Mouse (Mus musculus) midbrain, embryonic 11.5 days (tissue): ENCODE results near the gene Cntnap1. TPM values are rescaled to one million over a fixed set of nuclear protein-coding genes. Genes with fewer than 3 reads are reported as not detected.

Source experiments
- ATAC-seq: fragments of 200-750 bp; cut with Nextera tagmentation; 2 replicates; pipeline ENCODE4 v1.8.0; 2017; ENCODE audit warnings: moderate TSS enrichment, moderate library complexity; ENCODE audit not compliant: low FRiP score
- DNase-seq: peaks from one replicate; pipeline ENCODE4 v3.0.0; 2015; ENCODE audit warnings: low spot score; ENCODE audit errors: missing footprints
- H3K27ac ChIP-seq: fragments of 300-500 bp; sonication (generic); 2 replicates; pipeline ENCODE4 v1.5.1; 2014; ENCODE audit warnings: low read depth, low read length
- H3K27me3 ChIP-seq: fragments of 300-500 bp; sonication (generic); 2 replicates; pipeline ENCODE4 v1.6.1; 2014; ENCODE audit warnings: mild to moderate bottlenecking, low read length, moderate library complexity, mixed read lengths; ENCODE audit not compliant: control insufficient read depth, insufficient read depth
- H3K36me3 ChIP-seq: fragments of 300-500 bp; sonication (generic); 2 replicates; pipeline ENCODE4 v1.6.1; 2014; ENCODE audit warnings: mild to moderate bottlenecking, low read length, moderate library complexity, mixed read lengths; ENCODE audit not compliant: control insufficient read depth, insufficient read depth
- H3K4me1 ChIP-seq: fragments of 300-500 bp; sonication (generic); 2 replicates; pipeline ENCODE4 v1.6.1; 2014; ENCODE audit warnings: low read length; ENCODE audit not compliant: control insufficient read depth, insufficient read depth
- H3K4me2 ChIP-seq: fragments of 300-500 bp; sonication (generic); 2 replicates; pipeline ENCODE4 v1.6.1; 2014; ENCODE audit warnings: mild to moderate bottlenecking, moderate library complexity
- H3K4me3 ChIP-seq: fragments of 300-500 bp; sonication (generic); 2 replicates; pipeline ENCODE4 v1.5.1; 2014; ENCODE audit warnings: low read depth, low read length
- H3K9ac ChIP-seq: fragments of 300-500 bp; sonication (generic); 2 replicates; pipeline ENCODE4 v1.6.1; 2014; ENCODE audit warnings: low read length
- H3K9me3 ChIP-seq: fragments of 300-500 bp; sonication (generic); 2 replicates; pipeline ENCODE4 v1.6.1; 2016; ENCODE audit warnings: low read length; ENCODE audit not compliant: control insufficient read depth
- WGBS: fragments of 180-500 bp; shearing (Covaris S2); extraction: QIAGEN DNeasy Blood & Tissue Kit; methylation state at CpG from one replicate; pipeline ENCODE4 v1.1.7; 2014; 5-methylcytosine and 5-hydroxymethylcytosine counted together
- polyA plus RNA-seq: library from polyadenylated mRNA; unstranded; fragments of >200 nt; fragmentation: Nextera tagmentation; extraction: Ambion mirVana; gene quantifications from 2 replicates; pipeline ENCODE4 v1.2.1, GENCODE M21; 2014

The Cntnap1 gene
- polyA plus RNA-seq, 1 experiment from 2014 or later, result 0.30 TPM

GRCm38 (mm10) chr11:101230526-101230925, 60.2 kb downstream of the Cntnap1 start:
- Histone ChIP-seq H3K27ac (peak overlapping the region; percentile 6; the same call in 1 of the 2 replicates), H3K27me3 (no peaks in the 10 kb centered on the region), H3K4me1 (peaks cover 19% of the 10 kb centered on the region), H3K9ac (no peak overlapping the region), H3K9me3 (no peaks in the 10 kb centered on the region), H3K4me2 (no peak overlapping the region), H3K4me3 (no peak overlapping the region), H3K36me3 (no peaks in the 10 kb centered on the region)
- no peak for DNase-seq
- no peak for ATAC-seq
- WGBS, result 14% methylated on average over 5 of the region's 5 CpGs

GRCm38 (mm10) chr11:101230991-101231871, 60.9 kb downstream of the Cntnap1 start:
- peaks cover 19% of the 10 kb centered on the region for H3K4me1 ChIP-seq
- H3K4me2 ChIP-seq, result peak overlapping the region; percentile 19
- no peak overlapping the region for H3K4me3 ChIP-seq
- no peaks in the 10 kb centered on the region for H3K9me3 ChIP-seq
- DNase-seq (no peak), ATAC-seq (no peak)
- peak overlapping the region; percentile 24; the same call in 1 of the 2 replicates for H3K9ac ChIP-seq
- H3K27ac ChIP-seq, result peak overlapping the region; percentile 14; the same call in 1 of the 2 replicates
- H3K36me3 ChIP-seq, result no peaks in the 10 kb centered on the region
- no peaks in the 10 kb centered on the region for H3K27me3 ChIP-seq
- WGBS, result 13% methylated on average over 18 of the region's 18 CpGs

DNA sequence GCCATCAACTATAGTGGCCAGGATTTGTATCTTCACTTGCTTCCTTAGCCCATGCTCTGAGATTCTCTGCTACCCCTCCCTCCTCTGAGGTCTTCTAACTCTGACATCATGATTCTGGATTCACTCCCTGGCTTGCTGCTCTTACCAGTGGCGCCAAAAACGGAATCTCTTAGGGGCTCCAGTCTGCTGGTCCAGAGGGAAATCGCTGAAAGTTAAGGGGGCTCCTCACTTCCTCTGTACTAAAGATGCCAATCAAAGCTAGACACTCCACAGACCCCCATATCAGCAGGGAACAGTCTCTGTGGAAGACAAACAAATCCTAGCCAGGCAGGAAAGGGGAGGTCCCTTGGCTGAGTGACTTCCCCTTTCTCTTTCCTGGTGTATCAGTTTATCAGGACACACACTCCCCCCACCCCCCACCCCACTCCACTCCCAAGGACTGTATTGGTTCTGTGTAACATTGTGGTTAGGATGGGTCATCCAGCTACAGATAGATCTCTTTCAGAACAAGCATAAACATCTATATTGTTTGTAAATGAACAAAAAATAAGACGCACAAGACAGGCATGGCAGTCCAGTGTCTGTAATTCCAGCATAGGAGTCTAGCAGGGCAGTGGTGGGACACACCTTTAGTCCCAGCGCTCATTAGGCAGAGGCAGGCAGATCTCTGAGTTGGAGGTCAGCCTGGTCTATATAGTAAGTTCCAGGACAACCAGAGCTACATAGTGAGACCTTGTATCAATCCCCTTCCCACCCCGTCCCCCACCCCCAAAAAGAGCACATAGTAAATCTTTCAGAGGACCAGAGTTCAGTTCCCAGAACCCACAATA, 61.9 kb downstream of the Cntnap1 start:
- WGBS, result 61% methylated on average over 6 of the region's 6 CpGs
- DNase-seq, result no peak
- Histone ChIP-seq H3K36me3 (no peaks in the 10 kb centered on the region), H3K4me3 (no peak overlapping the region), H3K4me2 (no peak overlapping the region), H3K9me3 (no peaks in the 10 kb centered on the region), H3K27ac (peak overlapping the region; percentile 14; the same call in 1 of the 2 replicates), H3K9ac (no peak overlapping the region), H3K27me3 (no peaks in the 10 kb centered on the region), H3K4me1 (peaks cover 19% of the 10 kb centered on the region)
- no peak for ATAC-seq

DNA sequence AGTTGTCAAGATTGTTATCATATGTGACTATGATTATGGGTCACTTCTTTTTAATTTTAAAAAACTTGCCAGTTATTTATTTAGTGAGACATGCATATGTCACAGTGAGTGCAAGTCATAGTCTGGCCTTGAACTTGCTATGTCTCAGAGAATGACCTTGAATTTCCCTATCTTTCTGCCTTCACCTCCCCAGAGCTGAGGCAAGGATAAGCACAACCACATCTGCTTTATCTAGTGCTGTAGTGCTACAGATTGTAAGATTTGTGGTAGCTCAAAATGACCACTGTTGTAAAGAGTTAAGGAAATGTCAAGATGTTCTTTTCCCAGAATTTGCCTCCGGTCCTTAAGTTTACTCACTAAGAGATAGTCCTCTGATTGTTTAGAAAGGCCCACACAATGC, 62.9 kb downstream of the Cntnap1 start:
- DNase-seq (no peak), ATAC-seq (no peak)
- Histone ChIP-seq H3K36me3 (no peaks in the 10 kb centered on the region), H3K27me3 (no peaks in the 10 kb centered on the region), H3K9me3 (no peaks in the 10 kb centered on the region), H3K4me1 (peaks cover 19% of the 10 kb centered on the region), H3K9ac (no peak overlapping the region), H3K4me2 (no peak overlapping the region), H3K27ac (no peak overlapping the region), H3K4me3 (no peak overlapping the region)
- 90% methylated on average over 1 of the region's 1 CpGs for WGBS

- Histone ChIP-seq H3K27ac (no peak overlapping the region), H3K4me3 (no peak overlapping the region), H3K4me2 (no peak overlapping the region), H3K9ac (no peak overlapping the region), H3K4me1 (peaks cover 19% of the 10 kb centered on the region), H3K36me3 (no peaks in the 10 kb centered on the region), H3K27me3 (no peaks in the 10 kb centered on the region), H3K9me3 (no peaks in the 10 kb centered on the region)
- ATAC-seq (no peak), DNase-seq (no peak)
These were observed 63.8 kb downstream of the Cntnap1 start for GRCm38 (mm10) chr11:101234124-101234523.

DNA sequence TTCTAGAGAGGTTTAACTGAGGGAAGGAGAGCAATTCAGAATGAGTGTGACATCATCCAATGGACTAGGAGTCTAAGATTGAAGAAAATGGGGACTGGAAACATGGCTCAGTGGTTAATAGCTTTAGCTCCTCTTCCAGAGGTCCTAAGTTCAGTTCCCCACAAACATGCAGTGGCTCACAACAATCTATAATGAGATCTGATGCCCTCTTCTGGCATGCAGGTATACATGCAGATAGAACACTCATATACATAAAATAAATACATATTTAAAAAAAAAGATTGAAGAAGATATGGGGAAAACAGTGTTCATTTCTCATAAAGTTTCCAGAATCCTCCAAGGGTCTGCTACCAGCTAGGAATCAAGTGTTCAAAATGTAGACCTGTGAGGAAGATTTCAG, 65.1 kb downstream of the Cntnap1 start:
- DNase-seq (no peak), ATAC-seq (no peak)
- no peaks in the 10 kb centered on the region for H3K36me3 ChIP-seq
- peaks cover 13% of the 10 kb centered on the region for H3K4me1 ChIP-seq
- no peaks in the 10 kb centered on the region for H3K27me3 ChIP-seq
- no peak overlapping the region for H3K4me2 ChIP-seq
- no peaks in the 10 kb centered on the region for H3K9me3 ChIP-seq
- H3K27ac ChIP-seq, result no peak overlapping the region
- H3K9ac ChIP-seq, result no peak overlapping the region
- no peak overlapping the region for H3K4me3 ChIP-seq

GRCm38 (mm10) chr11:101236782-101237181, 66.5 kb downstream of the Cntnap1 start:
- Histone ChIP-seq H3K27ac (no peak overlapping the region), H3K4me2 (no peak overlapping the region), H3K4me1 (no peaks in the 10 kb centered on the region; the same call in 1 of the 2 replicates), H3K27me3 (no peaks in the 10 kb centered on the region), H3K9me3 (no peaks in the 10 kb centered on the region), H3K36me3 (no peaks in the 10 kb centered on the region), H3K4me3 (no peak overlapping the region), H3K9ac (no peak overlapping the region)
- DNase-seq (no peak), ATAC-seq (no peak)
- WGBS, result 98% methylated on average over 5 of the region's 5 CpGs

GRCm38 (mm10) chr11:101238071-101238647, 67.8 kb downstream of the Cntnap1 start:
- H3K27me3 ChIP-seq, result no peaks in the 10 kb centered on the region
- DNase-seq, result no peak
- H3K36me3 ChIP-seq, result no peaks in the 10 kb centered on the region
- no peak overlapping the region for H3K27ac ChIP-seq
- no peak overlapping the region for H3K9ac ChIP-seq
- no peaks in the 10 kb centered on the region for H3K9me3 ChIP-seq
- H3K4me1 ChIP-seq, result no peaks in the 10 kb centered on the region
- 60% methylated on average over 5 of the region's 5 CpGs for WGBS
- no peak overlapping the region for H3K4me3 ChIP-seq
- no peak overlapping the region for H3K4me2 ChIP-seq
- no peak for ATAC-seq
